Mouse (Mus musculus) kidney, postnatal 0 days (tissue): ENCODE measurements around the gene Plekhm3. TPM values are rescaled to one million over a fixed set of nuclear protein-coding genes. Genes with fewer than 3 reads are reported as not detected.

Experiments used
- ATAC-seq: fragments of 200-750 bp; cut with Nextera tagmentation; replicated peaks from 2 replicates; pipeline ENCODE4 v1.8.0; 2017; ENCODE audit warnings: low read depth, moderate number of reproducible peaks, moderate TSS enrichment, moderate library complexity; ENCODE audit not compliant: low FRiP score
- DNase-seq: peaks from one replicate; pipeline ENCODE4 v3.0.0-alpha.2; 2016; ENCODE audit warnings: low spot score
- H3K27ac ChIP-seq: fragments of 300-500 bp; sonication (generic); 2 replicates; pipeline ENCODE4 v1.5.1; 2014; ENCODE audit warnings: mild to moderate bottlenecking
- H3K27me3 ChIP-seq: fragments of 300-500 bp; sonication (generic); 2 replicates; pipeline ENCODE4 v1.6.1; 2014; ENCODE audit warnings: low read length, mixed read lengths; ENCODE audit not compliant: insufficient read depth
- H3K36me3 ChIP-seq: fragments of 300-500 bp; sonication (generic); 2 replicates; pipeline ENCODE4 v1.6.1; 2014; ENCODE audit warnings: low read length, mixed read lengths; ENCODE audit not compliant: insufficient read depth
- H3K4me1 ChIP-seq: fragments of 300-500 bp; sonication (generic); replicated peaks from 2 replicates; pipeline ENCODE4 v1.6.1; 2014; ENCODE audit warnings: antibody characterized with exemption, low read length, mixed read lengths; ENCODE audit not compliant: insufficient read depth
- H3K4me2 ChIP-seq: fragments of 300-500 bp; sonication (generic); 2 replicates; pipeline ENCODE4 v1.6.1; 2014; ENCODE audit warnings: mild to moderate bottlenecking, low read length, moderate library complexity, mixed read lengths
- H3K4me3 ChIP-seq: fragments of 300-500 bp; sonication (generic); replicated peaks from 2 replicates; pipeline ENCODE4 v1.5.1; 2014; ENCODE audit warnings: low read depth, low read length
- H3K9ac ChIP-seq: fragments of 300-500 bp; sonication (generic); 2 replicates; pipeline ENCODE4 v1.6.1; 2014; ENCODE audit warnings: low read depth, low read length
- H3K9me3 ChIP-seq: fragments of 300-500 bp; sonication (generic); replicated peaks from 2 replicates; pipeline ENCODE4 v1.6.1; 2016; ENCODE audit warnings: low read length, inconsistent platforms, mixed read lengths
- CTCF ChIP-seq: IDR thresholded peaks from 2 replicates; pipeline ENCODE4 v1.5.1; 2016; ENCODE audit warnings: antibody characterized with exemption, low read depth, mild to moderate bottlenecking, moderate library complexity
- WGBS: fragments of 180-500 bp; shearing (Covaris S2); extraction: QIAGEN DNeasy Blood & Tissue Kit; methylation state at CpG from one replicate; pipeline ENCODE4 v1.1.7; 2014; 5-methylcytosine and 5-hydroxymethylcytosine counted together
- polyA plus RNA-seq: library from polyadenylated mRNA; unstranded; fragments of >200 nt; fragmentation: Nextera tagmentation; extraction: Ambion mirVana; gene quantifications from 2 replicates; pipeline ENCODE4 v1.2.1, GENCODE M21; 2015

Plekhm3 gene
- polyA plus RNA-seq, 1 experiment from 2014 or later: 4.0 TPM

DNA sequence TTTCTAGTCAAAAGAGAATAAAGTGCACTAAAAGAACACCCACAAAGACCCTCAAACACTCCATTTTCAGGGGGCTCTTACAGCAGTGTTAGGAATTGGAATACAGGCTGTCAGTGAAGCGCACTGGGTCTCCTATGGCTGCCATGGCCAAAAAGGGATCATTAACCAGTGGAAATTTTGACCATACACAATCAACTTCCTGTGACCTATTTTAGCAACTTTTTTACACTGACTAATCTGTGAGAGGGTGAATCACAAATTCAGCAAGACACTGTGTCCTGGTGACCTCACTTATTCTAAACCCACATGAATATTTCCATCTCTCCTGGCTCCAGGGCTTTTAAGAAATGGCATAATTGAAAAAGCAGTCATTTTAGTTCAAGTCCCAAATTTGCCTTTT is 23.7 kb downstream of the Plekhm3 start:
- 97% methylated on average over 1 of the region's 1 CpGs for WGBS
- no peak for ATAC-seq

DNA sequence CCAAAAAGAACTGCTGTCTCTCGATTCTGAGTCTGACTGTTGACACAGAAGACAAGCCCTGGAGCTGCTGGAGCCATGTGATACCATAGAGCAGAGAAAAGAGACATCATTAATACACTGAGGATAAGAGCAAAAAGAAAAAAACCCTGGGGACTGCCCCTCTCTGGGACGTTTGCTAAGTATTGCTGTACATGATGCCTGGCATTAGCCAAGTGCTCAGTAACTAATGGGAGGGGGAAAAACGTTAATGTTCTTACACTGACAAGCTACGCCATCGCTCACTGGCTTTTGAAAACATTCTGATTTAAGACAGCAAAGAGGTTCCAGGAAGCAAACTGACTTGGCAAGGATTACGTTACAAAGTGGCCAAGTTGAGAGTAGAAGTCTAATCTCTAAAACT is 26.5 kb downstream of the Plekhm3 start:
- no peak for TF ChIP-seq CTCF
- H3K27ac ChIP-seq: no peak overlapping the region
- no peak overlapping the region for H3K9ac ChIP-seq
- no peak for ATAC-seq
- no peak overlapping the region for H3K4me3 ChIP-seq
- H3K4me1 ChIP-seq: no peaks in the 10 kb centered on the region
- no peaks in the 10 kb centered on the region; the same call in 1 of the 2 replicates for H3K9me3 ChIP-seq
- no peak overlapping the region for H3K4me2 ChIP-seq
- no peaks in the 10 kb centered on the region for H3K36me3 ChIP-seq
- no peak for DNase-seq
- WGBS: 53% methylated on average over 6 of the region's 6 CpGs
- H3K27me3 ChIP-seq: no peaks in the 10 kb centered on the region

More for the DNA sequence above, 23.7 kb downstream of the Plekhm3 start:
- no peaks in the 10 kb centered on the region for H3K27me3 ChIP-seq
- H3K9me3 ChIP-seq: no peaks in the 10 kb centered on the region; the same call in 1 of the 2 replicates
- no peak overlapping the region for H3K4me3 ChIP-seq
- no peak overlapping the region for H3K4me2 ChIP-seq
- H3K27ac ChIP-seq: no peak overlapping the region
- H3K36me3 ChIP-seq: 0 out of 2 replicates have a peak, but pooled peaks cover 3% of the 10 kb centered on the region
- no peak overlapping the region for H3K9ac ChIP-seq
- no peaks in the 10 kb centered on the region for H3K4me1 ChIP-seq
- DNase-seq: no peak
- TF ChIP-seq CTCF: no peak

DNA sequence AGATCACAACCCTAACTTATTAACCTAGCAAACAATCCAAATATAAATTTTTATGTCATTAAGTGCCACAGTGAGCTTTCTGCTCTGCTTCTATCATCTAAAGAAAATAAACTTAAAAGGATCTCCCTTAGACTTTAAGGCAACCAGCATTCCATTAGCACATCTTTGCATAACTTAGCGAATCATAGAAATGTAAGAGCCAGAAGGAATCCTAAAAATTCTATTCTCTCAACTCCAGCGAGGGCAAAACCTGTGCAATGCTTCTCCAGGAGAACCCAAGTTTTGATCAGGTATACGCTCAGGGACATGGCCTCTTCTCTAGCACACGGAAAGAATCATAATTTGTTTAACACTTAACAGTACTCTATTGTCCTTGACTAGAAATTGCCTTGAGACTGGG is 27.0 kb downstream of the Plekhm3 start:
- H3K36me3 ChIP-seq: no peaks in the 10 kb centered on the region
- no peak overlapping the region for H3K9ac ChIP-seq
- H3K4me2 ChIP-seq: no peak overlapping the region
- no peak for DNase-seq
- H3K9me3 ChIP-seq: no peaks in the 10 kb centered on the region; the same call in 1 of the 2 replicates
- H3K4me1 ChIP-seq: no peaks in the 10 kb centered on the region
- no peak for TF ChIP-seq CTCF
- H3K27ac ChIP-seq: no peak overlapping the region
- whole genome bisulfite sequencing: 85% methylated on average over 4 of the region's 4 CpGs
- H3K4me3 ChIP-seq: no peak overlapping the region
- no peaks in the 10 kb centered on the region for H3K27me3 ChIP-seq
- ATAC-seq: no peak

DNA sequence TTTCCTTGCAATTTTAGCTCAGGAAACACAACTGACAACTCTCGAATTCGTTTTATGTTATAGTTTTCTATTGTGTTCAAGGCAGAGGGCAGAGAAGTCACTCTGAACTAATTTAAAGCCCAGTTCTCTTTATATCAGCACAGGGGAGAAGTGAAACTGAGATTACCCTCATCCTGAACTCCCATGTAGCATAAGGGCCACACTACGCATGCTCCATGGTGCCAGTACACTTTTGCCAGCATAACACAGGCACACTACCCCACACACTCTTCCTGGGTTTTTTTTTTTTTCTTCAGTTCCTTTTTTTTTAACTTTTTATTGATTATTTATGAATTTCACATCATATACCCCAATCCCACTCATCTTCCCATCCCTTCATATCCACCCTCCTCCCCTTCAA is 28.1 kb downstream of the Plekhm3 start:
- no peak overlapping the region for H3K27ac ChIP-seq
- no peaks in the 10 kb centered on the region; the same call in 1 of the 2 replicates for H3K9me3 ChIP-seq
- WGBS: 88% methylated on average over 3 of the region's 3 CpGs
- H3K27me3 ChIP-seq: no peaks in the 10 kb centered on the region
- H3K4me1 ChIP-seq: no peaks in the 10 kb centered on the region
- H3K9ac ChIP-seq: no peak overlapping the region
- no peak for TF ChIP-seq CTCF
- no peak overlapping the region for H3K4me2 ChIP-seq
- DNase-seq (no peak), ATAC-seq (no peak)
- no peak overlapping the region for H3K4me3 ChIP-seq
- no peaks in the 10 kb centered on the region for H3K36me3 ChIP-seq

DNA sequence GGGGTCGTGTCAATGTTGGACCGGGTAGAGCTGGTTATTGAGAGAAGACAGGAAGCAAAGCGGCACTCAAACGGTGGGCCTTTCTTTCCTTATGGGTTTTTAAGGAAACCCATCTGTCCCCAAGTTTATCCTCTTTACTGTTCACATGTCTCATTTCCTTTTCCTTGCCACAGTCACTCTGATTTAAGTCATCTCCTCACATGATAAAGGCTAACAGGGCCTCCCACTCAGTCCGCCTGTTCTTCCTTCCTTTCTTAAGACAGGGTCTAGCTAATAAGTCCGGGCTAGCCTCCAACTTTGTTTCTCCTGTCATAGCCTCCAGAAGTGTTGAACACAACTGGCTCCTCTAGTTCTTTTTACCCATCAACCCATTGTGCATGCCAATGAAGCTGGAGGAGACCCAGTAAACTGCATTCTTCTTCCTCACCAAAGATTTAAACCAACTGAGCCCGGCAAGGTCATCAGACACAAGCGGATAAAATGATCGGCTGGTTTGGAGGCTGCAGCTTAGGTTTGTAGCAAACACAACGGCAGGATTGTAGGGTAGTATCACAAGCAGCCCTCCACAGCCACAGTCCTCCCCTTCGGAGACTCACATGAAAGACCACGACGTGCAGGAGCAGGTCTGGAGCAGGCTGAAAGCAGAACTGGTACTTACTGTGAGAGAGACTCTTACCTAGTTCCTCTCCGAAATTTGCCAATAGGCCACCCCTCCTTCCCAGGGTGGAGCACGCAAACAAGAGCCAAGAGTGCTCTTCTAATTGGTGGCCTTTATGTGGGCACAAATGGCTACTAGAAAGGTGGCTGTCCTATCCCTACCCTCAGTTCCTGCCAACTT is 29.0 kb downstream of the Plekhm3 start:
- DNase-seq: no peak
- Histone ChIP-seq H3K4me3 (no peak overlapping the region), H3K36me3 (no peaks in the 10 kb centered on the region), H3K9me3 (no peaks in the 10 kb centered on the region), H3K27ac (no peak overlapping the region), H3K9ac (no peak overlapping the region), H3K4me1 (no peaks in the 10 kb centered on the region), H3K27me3 (no peaks in the 10 kb centered on the region), H3K4me2 (no peak overlapping the region)
- 84% methylated on average over 15 of the region's 15 CpGs for WGBS
- no peak for ATAC-seq
- no peak for TF ChIP-seq CTCF

DNA sequence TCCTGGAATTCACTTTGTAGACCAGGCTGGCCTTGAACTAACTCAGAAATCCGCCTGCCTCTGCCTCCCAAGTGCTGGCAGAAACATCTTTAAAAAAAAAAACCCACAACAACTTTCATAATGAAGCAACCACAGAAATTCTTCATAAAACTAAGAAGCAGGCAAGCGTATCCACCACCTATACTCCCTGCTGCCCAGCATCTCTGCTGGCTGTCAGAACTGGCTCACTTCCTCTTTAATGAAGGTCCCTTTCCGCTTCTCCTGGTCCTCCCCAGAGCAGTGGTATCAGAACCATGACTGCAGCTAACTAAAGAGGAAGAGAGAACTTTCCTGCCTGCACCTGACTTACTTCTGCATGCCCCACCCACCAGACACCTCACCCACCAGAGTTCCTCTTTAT is 31.0 kb downstream of the Plekhm3 start:
- Histone ChIP-seq H3K27me3 (no peaks in the 10 kb centered on the region), H3K4me3 (no peak overlapping the region), H3K9ac (no peak overlapping the region), H3K9me3 (no peaks in the 10 kb centered on the region), H3K4me2 (no peak overlapping the region), H3K36me3 (0 out of 2 replicates have a peak, but pooled peaks cover 9% of the 10 kb centered on the region), H3K27ac (no peak overlapping the region), H3K4me1 (no peaks in the 10 kb centered on the region)
- ATAC-seq: no peak
- no peak for TF ChIP-seq CTCF
- 93% methylated on average over 3 of the region's 3 CpGs for WGBS
- DNase-seq: no peak
